Mouse (Mus musculus): Measurements from ENCODE around the gene Slc2a10. TPM values are rescaled to one million over a fixed set of nuclear protein-coding genes. Genes with fewer than 3 reads are reported as not detected.

Gene Slc2a10
- polyA plus RNA-seq, 1 experiment, result 1.00 TPM

- no peak for DNase-seq
- Histone ChIP-seq H3K4me3 (ENCODE audit: control insufficient read depth, insufficient read depth, low read length) (no peak overlapping the region), H3K27ac (ENCODE audit: control insufficient read depth, insufficient read depth, low read length) (no peak overlapping the region), H3K4me1 (replicated peaks; ENCODE audit: control insufficient read depth, insufficient read depth, low read length) (no peaks in the 10 kb centered on the region), H3K36me3 (ENCODE audit: control insufficient read depth, insufficient read depth, low read length) (no peaks in the 10 kb centered on the region; the same call in 1 of the 2 replicates), H3K27me3 (ENCODE audit: control insufficient read depth, insufficient read depth, low read length) (no peaks in the 10 kb centered on the region)
- WGBS, result 87% methylated on average over 5 of the region's 5 CpGs
- no peak for TF ChIP-seq CTCF (IDR thresholded peaks at IDR 0.05; ENCODE audit: borderline replicate concordance, control insufficient read depth, extremely low read depth, insufficient read depth, low read length, poor library complexity)
- no peak for TF ChIP-seq POLR2A (IDR thresholded peaks at IDR 0.05; ENCODE audit: control insufficient read depth, extremely low read depth, insufficient read depth, low read length, poor library complexity)
Observed at GRCm38 (mm10) chr2:165486401-165486800, 17.2 kb upstream of the Slc2a10 start.

- no peaks in the 10 kb centered on the region for H3K27me3 ChIP-seq (ENCODE audit: control insufficient read depth, insufficient read depth, low read length)
- WGBS, result 17% methylated on average over 8 of the region's 8 CpGs
- no peak overlapping the region for H3K4me3 ChIP-seq (ENCODE audit: control insufficient read depth, insufficient read depth, low read length)
- no peak for TF ChIP-seq POLR2A (IDR thresholded peaks at IDR 0.05; ENCODE audit: control insufficient read depth, extremely low read depth, insufficient read depth, low read length, poor library complexity)
- TF ChIP-seq CTCF (IDR thresholded peaks at IDR 0.05; ENCODE audit: borderline replicate concordance, control insufficient read depth, extremely low read depth, insufficient read depth, low read length, poor library complexity), result peak; percentile 91; the same call in 1 of the 2 replicates
- no peaks in the 10 kb centered on the region; the same call in 1 of the 2 replicates for H3K36me3 ChIP-seq (ENCODE audit: control insufficient read depth, insufficient read depth, low read length)
- peak; percentile 68 for DNase-seq
- H3K4me1 ChIP-seq (replicated peaks; ENCODE audit: control insufficient read depth, insufficient read depth, low read length), result no peaks in the 10 kb centered on the region
- H3K27ac ChIP-seq (ENCODE audit: control insufficient read depth, insufficient read depth, low read length), result no peak overlapping the region
Observed at GRCm38 (mm10) chr2:165486881-165487535, 16.6 kb upstream of the Slc2a10 start.

GRCm38 (mm10) chr2:165492648-165493553 lies 10.7 kb upstream of the Slc2a10 start, which contains the start of gene Trp53rka:
Gene Trp53rka, minus strand, starts transcription at chr2:165493324.
- Histone ChIP-seq H3K4me3 (ENCODE audit: control insufficient read depth, insufficient read depth, low read length) (peak within 1 kb of the TSS; percentile 71), H3K27ac (ENCODE audit: control insufficient read depth, insufficient read depth, low read length) (no peak within 1 kb of the TSS), H3K36me3 (ENCODE audit: control insufficient read depth, insufficient read depth, low read length) (no peaks in the 10 kb centered on the region; the same call in 1 of the 2 replicates), H3K27me3 (ENCODE audit: control insufficient read depth, insufficient read depth, low read length) (no peaks in the 10 kb centered on the region), H3K4me1 (replicated peaks; ENCODE audit: control insufficient read depth, insufficient read depth, low read length) (peaks cover 9% of the 10 kb centered on the region)
- WGBS, result under 1% methylated on average over 84 of the region's 84 CpGs
- DNase-seq, result peak; percentile 75
- no peak for TF ChIP-seq CTCF (IDR thresholded peaks at IDR 0.05; ENCODE audit: borderline replicate concordance, control insufficient read depth, extremely low read depth, insufficient read depth, low read length, poor library complexity)
- no peak for TF ChIP-seq POLR2A (IDR thresholded peaks at IDR 0.05; ENCODE audit: control insufficient read depth, extremely low read depth, insufficient read depth, low read length, poor library complexity)

GRCm38 (mm10) chr2:165493587-165494210 lies 9.9 kb upstream of the Slc2a10 start:
- peak; percentile 14 for DNase-seq
- Histone ChIP-seq H3K36me3 (ENCODE audit: control insufficient read depth, insufficient read depth, low read length) (no peaks in the 10 kb centered on the region; the same call in 1 of the 2 replicates), H3K27ac (ENCODE audit: control insufficient read depth, insufficient read depth, low read length) (no peak overlapping the region), H3K4me1 (replicated peaks; ENCODE audit: control insufficient read depth, insufficient read depth, low read length) (peaks cover 9% of the 10 kb centered on the region), H3K27me3 (ENCODE audit: control insufficient read depth, insufficient read depth, low read length) (no peaks in the 10 kb centered on the region), H3K4me3 (ENCODE audit: control insufficient read depth, insufficient read depth, low read length) (peak overlapping the region; percentile 71)
- WGBS, result 51% methylated on average over 17 of the region's 17 CpGs
- TF ChIP-seq CTCF (IDR thresholded peaks at IDR 0.05; ENCODE audit: borderline replicate concordance, control insufficient read depth, extremely low read depth, insufficient read depth, low read length, poor library complexity) (no peak), POLR2A (IDR thresholded peaks at IDR 0.05; ENCODE audit: control insufficient read depth, extremely low read depth, insufficient read depth, low read length, poor library complexity) (no peak)

- Histone ChIP-seq H3K4me1 (replicated peaks; ENCODE audit: control insufficient read depth, insufficient read depth, low read length) (peaks cover 9% of the 10 kb centered on the region), H3K4me3 (ENCODE audit: control insufficient read depth, insufficient read depth, low read length) (no peak overlapping the region), H3K27ac (ENCODE audit: control insufficient read depth, insufficient read depth, low read length) (no peak overlapping the region), H3K27me3 (ENCODE audit: control insufficient read depth, insufficient read depth, low read length) (no peaks in the 10 kb centered on the region), H3K36me3 (ENCODE audit: control insufficient read depth, insufficient read depth, low read length) (no peaks in the 10 kb centered on the region; the same call in 1 of the 2 replicates)
- DNase-seq, result no peak
- WGBS, result 43% methylated on average over 2 of the region's 2 CpGs
- no peak for TF ChIP-seq CTCF (IDR thresholded peaks at IDR 0.05; ENCODE audit: borderline replicate concordance, control insufficient read depth, extremely low read depth, insufficient read depth, low read length, poor library complexity)
- no peak for TF ChIP-seq POLR2A (IDR thresholded peaks at IDR 0.05; ENCODE audit: control insufficient read depth, extremely low read depth, insufficient read depth, low read length, poor library complexity)
Observed at GRCm38 (mm10) chr2:165494495-165494894, 9.1 kb upstream of the Slc2a10 start.

GRCm38 (mm10) chr2:165496251-165496650 lies 7.3 kb upstream of the Slc2a10 start:
- Histone ChIP-seq H3K4me1 (replicated peaks; ENCODE audit: control insufficient read depth, insufficient read depth, low read length) (peaks cover 9% of the 10 kb centered on the region), H3K27ac (ENCODE audit: control insufficient read depth, insufficient read depth, low read length) (no peak overlapping the region), H3K27me3 (ENCODE audit: control insufficient read depth, insufficient read depth, low read length) (no peaks in the 10 kb centered on the region), H3K4me3 (ENCODE audit: control insufficient read depth, insufficient read depth, low read length) (no peak overlapping the region), H3K36me3 (ENCODE audit: control insufficient read depth, insufficient read depth, low read length) (no peaks in the 10 kb centered on the region)
- TF ChIP-seq POLR2A (IDR thresholded peaks at IDR 0.05; ENCODE audit: control insufficient read depth, extremely low read depth, insufficient read depth, low read length, poor library complexity) (no peak), CTCF (IDR thresholded peaks at IDR 0.05; ENCODE audit: borderline replicate concordance, control insufficient read depth, extremely low read depth, insufficient read depth, low read length, poor library complexity) (peak; percentile 46; the same call in 1 of the 2 replicates)
- peak; percentile 80 for DNase-seq

All from thymus, adult 2 months (tissue).